Mouse (Mus musculus): Measurements from ENCODE around the gene Wdfy4.

Gene Wdfy4

DNA sequence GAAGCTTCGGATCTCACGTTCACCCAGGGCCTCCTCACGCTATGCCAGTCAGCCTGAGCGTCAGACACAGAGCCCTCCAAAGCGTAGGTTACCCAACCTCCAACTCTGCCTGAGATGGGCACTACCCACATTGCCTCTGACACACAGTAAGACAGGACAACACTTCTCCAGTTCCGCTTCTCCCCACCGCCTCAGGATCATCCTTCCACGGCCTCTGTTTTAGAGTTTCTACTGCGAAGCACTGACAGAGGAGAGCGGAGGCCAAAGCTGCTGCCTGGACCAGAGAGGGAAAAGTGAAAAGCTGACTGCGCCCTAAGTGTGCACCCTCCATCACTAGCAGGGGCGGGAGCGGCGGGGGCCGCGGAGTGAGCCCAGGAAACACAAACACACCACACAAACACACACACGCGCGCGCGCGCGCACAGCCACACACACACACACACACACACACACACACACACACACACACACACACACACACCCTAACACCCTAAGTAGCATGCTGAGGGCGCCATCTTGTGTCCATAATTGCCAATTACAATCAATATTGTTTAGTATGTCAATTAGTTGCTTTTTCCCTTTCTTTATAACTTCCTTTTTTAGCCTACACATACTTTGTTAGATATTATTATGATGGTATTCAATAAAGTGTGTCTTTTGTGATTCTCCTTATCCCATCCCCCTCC, 20.1 kb upstream of the Wdfy4 start:
- TF ChIP-seq GATA4 (IDR thresholded peaks at IDR 0.05; ENCODE audit: insufficient replicate concordance, low read length), result no peak

DNA sequence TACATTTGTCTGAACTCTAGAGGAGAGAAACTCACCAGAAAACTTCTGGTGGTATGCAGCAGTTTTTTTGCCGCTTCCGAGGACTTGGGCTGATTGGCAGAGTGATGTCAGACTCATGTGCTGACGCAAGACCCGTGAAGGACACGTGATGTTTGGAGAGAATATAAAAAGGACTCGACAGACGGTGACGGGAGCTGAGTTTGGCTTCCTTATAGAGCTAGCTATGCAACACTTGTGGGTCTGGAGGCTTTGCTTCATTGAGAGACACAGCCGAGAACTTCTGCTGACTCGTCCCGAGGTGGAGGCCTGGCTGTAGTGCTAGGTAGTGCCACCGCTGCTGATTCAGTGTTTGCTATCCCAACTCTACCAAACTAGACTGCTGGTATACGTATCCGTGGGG, 18.5 kb upstream of the Wdfy4 start:
- TF ChIP-seq GATA4 (IDR thresholded peaks at IDR 0.05; ENCODE audit: insufficient replicate concordance, low read length), result no peak

DNA sequence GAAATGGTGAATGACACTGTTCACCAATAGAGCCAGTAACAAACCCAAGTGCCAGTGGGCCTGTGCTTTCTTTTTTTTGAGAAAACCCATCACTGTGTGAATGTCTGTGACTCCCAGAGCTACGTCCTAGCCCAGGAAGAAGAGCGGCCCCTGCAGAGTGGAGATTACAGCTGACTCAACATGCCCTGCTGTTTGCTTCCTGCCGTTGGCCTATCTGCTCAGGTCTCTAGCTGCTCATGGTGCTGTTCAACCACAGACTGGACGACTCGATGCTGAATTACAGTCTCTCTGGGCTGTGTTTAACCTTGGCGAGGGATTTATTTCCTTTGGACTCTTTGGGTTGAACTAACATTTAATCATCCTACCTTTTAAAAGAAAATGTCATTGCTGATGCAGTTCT, 17.6 kb upstream of the Wdfy4 start:
- TF ChIP-seq GATA4 (IDR thresholded peaks at IDR 0.05; ENCODE audit: insufficient replicate concordance, low read length), result no peak

DNA sequence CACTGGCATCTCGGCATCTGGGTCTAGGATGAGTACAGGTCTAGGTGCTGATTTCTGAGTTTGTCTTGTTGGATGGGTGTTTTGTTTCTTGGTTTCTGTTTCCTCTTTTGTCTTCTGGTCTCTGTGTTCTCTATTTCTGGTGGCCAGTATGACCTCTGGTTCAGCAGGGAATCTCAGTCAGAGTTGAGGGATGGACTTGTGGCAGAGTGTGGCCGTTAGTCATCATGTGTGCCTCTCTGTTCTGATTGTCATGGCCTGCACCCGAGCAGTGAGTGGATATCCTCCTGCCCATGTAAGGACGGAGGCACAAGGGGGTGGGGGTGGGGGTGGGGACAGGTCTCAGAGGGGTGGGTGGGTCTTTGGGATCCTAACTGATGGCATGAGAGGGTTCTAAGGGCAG, 16.9 kb upstream of the Wdfy4 start:
- no peak for TF ChIP-seq GATA4 (IDR thresholded peaks at IDR 0.05; ENCODE audit: insufficient replicate concordance, low read length)

DNA sequence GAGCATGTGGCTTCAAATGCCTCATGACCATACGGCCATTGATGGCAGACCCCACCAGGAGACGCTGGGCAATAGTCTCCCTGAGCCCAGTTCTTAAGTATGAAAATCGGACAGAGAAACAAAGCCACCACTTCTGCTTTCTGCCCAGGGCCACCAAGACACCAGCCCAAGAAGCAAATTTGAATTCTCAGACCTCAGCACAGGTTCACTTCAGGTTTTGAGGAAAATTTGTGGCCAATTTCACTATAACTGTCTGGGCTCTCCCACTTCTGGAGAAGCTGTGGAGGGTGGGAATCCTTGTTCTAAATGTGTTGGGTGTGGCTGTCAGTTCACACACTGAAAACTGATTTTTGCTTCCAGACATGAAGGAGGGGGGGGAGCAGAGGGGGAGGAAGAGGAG, 8.9 kb upstream of the Wdfy4 start:
- no peak for TF ChIP-seq GATA4 (IDR thresholded peaks at IDR 0.05; ENCODE audit: insufficient replicate concordance, low read length)

DNA sequence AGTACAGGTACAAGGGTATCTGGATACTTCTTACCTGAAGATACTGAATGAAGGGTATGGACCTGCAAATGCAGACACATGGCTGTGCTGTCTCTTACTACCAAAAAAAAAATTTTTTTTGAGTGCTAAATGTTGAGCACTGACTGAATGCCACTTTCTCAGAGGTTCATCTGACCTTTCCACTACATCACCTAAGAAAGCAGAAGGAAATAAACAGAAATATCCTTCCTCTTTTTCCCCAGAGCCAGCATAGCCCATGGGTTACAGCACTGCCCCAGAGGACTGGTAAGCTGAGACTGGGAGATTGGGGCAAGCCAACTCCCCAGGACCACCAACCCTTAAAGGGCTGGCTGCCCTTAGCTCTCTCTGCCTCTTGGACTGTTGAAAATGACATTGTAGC, 8.5 kb upstream of the Wdfy4 start:
- TF ChIP-seq GATA4 (IDR thresholded peaks at IDR 0.05; ENCODE audit: insufficient replicate concordance, low read length), result no peak

DNA sequence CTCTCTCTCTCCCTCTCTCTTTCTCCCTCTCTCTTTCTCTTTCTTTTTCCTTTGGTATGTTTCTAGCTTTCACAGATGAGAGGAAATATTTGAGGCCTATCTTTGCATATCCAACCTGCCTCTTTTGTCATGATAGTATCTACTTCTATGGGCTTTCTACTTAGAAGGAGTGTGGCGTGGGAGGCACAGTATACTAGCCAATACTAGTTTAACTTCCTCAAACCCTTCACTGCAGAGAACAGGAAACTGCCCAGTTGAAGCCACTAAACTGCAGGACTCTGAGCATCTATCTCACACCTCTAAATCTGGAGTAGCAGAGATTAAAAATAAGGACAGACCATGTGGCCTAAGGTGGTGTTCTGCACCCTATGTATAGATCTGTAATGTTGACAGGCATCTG, 5.3 kb upstream of the Wdfy4 start:
- TF ChIP-seq GATA4 (IDR thresholded peaks at IDR 0.05; ENCODE audit: insufficient replicate concordance, low read length), result no peak

DNA sequence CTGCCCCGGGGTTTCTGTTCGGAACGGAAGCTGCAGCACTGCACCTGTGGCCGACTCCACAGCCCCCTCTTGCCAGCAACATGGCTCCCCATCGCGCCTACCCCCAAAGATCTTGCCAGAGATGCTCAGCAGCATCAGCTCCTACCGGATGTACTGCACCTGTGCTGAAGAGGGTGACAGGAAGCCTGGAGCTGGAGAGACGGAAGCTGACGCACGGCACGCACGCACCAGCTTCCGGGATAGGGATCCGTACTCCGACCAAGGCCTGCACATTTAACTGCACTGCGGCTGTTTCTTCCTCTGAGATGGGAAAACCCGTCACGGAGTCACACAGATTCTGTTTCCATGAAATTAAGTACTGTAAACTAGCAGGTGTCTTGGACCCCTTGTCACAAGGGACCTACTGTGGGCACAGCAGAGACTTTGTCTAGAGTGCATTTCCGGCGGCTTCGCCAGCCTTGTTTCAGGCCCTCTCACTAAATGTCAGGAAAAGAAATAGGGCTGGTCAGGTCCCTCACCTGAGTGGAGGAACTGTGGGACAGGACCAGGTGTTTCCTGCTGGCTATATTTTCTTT, 4.6 kb upstream of the Wdfy4 start:
- no peak for TF ChIP-seq GATA4 (IDR thresholded peaks at IDR 0.05; ENCODE audit: insufficient replicate concordance, low read length)

DNA sequence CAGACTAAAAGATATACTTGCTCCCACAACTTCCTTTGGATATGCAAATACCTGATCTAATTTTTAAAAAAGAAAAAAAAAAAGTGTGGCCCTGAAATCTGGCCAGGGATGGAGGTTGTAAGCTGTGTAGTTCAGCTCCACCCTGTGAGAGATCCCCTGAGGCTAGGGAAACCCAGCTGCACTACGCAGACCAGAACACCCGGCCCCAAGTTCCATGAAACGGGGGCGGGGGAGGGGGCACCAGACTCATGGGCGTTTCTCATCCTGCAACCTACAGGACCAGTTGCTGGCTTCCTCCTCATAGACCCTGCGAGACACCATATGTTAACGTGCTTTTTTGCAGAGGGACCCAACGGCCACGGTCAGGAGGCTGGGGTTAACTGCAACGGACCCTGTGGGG, 3.9 kb upstream of the Wdfy4 start:
- no peak for TF ChIP-seq GATA4 (IDR thresholded peaks at IDR 0.05; ENCODE audit: insufficient replicate concordance, low read length)

DNA sequence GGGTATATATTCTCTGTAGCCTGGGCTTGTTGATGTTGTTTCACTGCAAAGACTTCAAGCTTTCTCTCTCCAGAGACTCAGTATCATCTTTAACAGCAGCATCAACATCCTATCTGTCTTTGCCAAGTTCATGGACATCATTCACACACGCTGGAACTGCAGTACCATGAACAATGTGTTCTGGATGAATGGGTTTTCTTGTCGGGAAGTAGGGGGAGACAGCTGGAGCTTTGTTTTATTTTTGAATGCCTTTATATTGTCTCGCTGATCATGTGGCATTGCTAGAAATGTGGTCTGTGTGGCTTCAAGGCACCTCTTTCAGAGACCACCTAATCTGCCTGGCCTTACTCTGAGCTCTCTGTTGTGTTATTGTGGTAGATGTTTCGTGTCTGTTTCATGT, 1.9 kb upstream of the Wdfy4 start:
- TF ChIP-seq GATA4 (IDR thresholded peaks at IDR 0.05; ENCODE audit: insufficient replicate concordance, low read length), result no peak

DNA sequence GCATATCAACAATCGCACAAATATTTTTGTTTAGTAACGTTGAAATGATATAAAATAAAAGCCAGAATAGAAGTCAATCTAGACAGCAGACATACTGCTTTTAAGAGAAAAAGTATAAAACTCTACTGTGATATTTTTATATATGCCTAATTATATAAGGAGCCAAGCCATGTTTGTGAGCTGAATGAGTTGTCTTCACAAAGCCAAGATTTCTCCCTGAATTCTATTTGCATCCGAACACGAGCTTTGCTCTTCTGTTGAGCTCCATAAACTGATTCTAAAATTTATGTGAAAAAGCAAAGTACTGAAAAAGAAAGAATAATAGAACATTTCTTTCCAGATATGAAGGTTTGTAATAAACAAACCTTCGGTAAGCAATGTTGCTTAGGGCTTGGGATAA, 5.2 kb downstream of the Wdfy4 start:
- no peak for TF ChIP-seq GATA4 (IDR thresholded peaks at IDR 0.05; ENCODE audit: insufficient replicate concordance, low read length)

DNA sequence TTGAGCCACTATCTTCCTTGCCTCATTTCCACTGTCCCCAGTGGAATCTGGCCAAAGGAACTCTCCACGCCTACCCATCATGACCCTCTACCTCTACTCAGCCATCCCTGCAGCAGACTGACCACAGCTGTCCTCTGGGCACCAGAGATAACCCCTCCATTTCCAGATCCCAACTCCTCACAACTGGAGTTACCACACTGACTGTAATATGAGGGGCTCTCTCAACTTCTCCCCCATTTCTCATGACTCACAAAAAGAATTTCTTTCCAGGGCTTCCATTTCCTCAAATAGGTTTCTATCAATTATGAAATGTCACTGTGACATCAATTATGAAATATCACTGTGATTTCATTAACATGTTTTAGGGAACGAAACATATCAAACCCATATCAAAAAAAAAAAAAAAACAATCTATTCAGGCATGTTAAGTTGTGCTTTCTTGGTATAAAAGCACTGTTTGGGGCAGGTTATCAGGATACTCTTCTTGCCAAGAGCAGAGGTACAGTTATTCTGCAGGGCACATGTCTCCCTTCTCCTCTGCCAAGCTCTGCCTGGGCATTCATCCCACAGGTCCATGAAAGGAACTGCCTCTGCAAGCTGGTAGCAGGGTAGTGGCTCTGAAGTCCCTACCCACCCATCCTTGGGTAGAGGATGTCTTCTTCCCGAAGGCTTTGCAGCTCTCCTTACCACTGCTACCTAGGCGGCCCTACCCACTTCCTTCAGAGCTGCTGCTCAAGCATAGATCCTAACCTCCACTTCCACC, 10.1 kb downstream of the Wdfy4 start:
- TF ChIP-seq GATA4 (IDR thresholded peaks at IDR 0.05; ENCODE audit: insufficient replicate concordance, low read length), result no peak

DNA sequence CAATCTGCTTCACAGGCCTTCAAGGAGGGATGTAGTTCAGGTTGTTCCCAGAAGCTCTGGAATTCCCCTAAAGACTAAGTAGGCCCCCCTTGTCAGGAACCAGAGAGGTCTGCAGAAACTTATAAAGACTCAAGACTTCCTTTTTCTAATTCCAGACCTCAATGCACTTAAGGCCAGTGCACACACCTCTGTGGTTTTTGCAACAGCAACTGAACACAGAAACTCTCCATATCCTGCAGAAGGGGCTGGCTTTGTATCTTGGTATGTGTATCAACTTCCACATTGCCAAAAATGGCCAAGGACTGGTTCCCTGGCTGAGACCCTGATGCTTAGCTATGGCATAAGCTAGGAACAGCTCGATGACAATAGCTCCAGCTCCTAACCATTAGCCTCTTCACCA, 13.4 kb downstream of the Wdfy4 start:
- no peak for TF ChIP-seq GATA4 (IDR thresholded peaks at IDR 0.05; ENCODE audit: insufficient replicate concordance, low read length)

DNA sequence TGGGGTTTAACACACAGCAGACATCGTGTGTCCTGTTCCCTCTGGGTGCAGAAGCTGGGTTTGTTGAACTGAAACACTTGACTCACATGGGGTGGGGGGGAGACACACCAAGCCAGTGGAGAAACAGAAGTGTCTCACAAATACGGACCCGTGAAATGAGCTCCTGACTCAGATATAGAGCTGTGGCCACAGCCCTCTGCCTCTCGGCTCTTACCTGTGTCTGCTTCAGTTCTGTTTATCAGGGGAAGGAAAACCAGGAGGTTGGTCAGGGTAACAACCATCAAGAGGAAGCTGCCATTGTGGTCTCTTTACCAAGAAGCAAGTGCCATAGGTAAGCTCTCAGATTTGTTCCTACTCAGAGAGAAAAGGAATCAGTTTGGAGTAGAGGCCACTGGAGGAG, 16.6 kb downstream of the Wdfy4 start:
- no peak for TF ChIP-seq GATA4 (IDR thresholded peaks at IDR 0.05; ENCODE audit: insufficient replicate concordance, low read length)

DNA sequence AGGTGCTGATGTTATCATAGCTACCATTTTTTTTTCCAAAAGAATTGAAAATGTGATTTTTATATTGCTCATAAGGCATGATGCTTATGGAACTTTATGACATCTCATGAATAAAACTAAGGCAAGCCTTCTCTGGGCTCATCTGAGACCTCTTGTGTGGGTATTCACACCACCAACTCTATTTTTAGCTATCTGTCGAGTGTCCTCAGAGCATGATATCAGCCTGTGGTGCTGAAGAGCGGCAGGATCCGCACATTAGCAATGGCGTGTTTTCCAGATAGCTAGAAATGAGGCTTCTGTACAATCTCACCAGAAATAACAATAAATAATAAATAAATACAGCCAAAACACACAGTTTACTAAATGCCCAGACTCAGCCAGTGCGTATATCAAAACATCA, 23.1 kb downstream of the Wdfy4 start:
- no peak for TF ChIP-seq GATA4 (IDR thresholded peaks at IDR 0.05; ENCODE audit: insufficient replicate concordance, low read length)

DNA sequence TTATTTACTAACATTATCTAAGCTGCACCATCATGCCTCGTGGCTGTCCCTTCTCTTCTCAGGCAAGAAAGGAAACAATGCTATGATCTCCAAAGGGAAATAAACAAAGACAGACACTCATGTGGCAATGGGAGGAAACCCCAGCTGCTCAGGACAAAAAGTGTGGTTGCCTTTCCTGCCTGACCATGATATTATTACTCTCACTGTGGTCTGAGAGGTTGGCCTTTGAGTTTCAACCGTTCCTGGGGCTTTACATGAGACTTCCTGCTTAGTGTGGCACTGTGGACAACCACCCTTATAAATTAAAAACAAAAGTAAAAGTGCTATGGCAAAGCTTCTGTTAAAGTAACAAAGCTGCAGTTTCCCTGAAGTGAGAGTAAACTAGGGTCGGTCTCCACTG, 27.0 kb downstream of the Wdfy4 start:
- TF ChIP-seq GATA4 (IDR thresholded peaks at IDR 0.05; ENCODE audit: insufficient replicate concordance, low read length), result no peak

Data from liver, adult (tissue).